Mouse (Mus musculus): ENCODE measurements at regions not wholly inside any gene's neighbourhood (a gene's known extent, or its start where the extent isn't known, plus 50 kb on each side); places are given as distances from the start of the nearest gene placed in this dataset.
"Not testable (repeated sequence)": the region's sequence is repeated elsewhere in the genome, so short reads cannot be mapped to it uniquely, and the experiment has no call there.

GRCm38 (mm10) chr8:15601531-15601930 lies 555.7 kb upstream of the BB014433 start:
- Histone ChIP-seq H3K4me1 (ENCODE audit: control insufficient read depth, insufficient read depth, low read length) (no peaks in the 10 kb centered on the region), H3K27ac (ENCODE audit: low read depth, low read length) (no peak overlapping the region), H3K27me3 (ENCODE audit: control insufficient read depth, insufficient read depth, low read length) (no peaks in the 10 kb centered on the region), H3K4me3 (ENCODE audit: low read depth, low read length) (no peak overlapping the region), H3K36me3 (ENCODE audit: control insufficient read depth, insufficient read depth, low read length) (no peaks in the 10 kb centered on the region), H3K4me2 (no peak overlapping the region), H3K9me3 (ENCODE audit: control insufficient read depth, low read length) (no peaks in the 10 kb centered on the region), H3K9ac (ENCODE audit: low read length) (no peak overlapping the region)
- 78% methylated on average over 4 of the region's 4 CpGs for WGBS
- DNase-seq (ENCODE audit: low spot score, missing footprints) (peak; percentile 69), ATAC-seq (ENCODE audit: low FRiP score) (no peak)

DNA sequence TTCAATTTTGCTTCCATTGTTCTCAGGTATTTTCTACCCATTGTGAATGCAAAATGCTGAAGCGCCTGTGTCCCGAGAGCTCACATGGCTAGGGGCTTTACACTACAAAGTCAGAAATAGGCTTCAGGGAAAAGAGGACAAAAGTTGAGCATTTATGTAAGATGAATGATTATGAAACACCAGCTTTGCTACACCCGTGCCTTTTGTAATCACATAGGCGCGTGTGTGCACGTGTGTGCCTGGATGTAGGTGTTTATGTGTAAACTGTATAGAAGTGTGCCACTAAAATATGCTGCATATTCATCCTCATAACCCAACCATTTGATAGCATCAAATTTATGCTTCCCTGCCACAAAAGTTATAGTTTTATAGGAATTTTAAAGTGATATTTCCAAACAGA lies 547.2 kb upstream of the BB014433 start:
- H3K9me3 ChIP-seq (ENCODE audit: control insufficient read depth, low read length): no peaks in the 10 kb centered on the region
- DNase-seq (ENCODE audit: low spot score, missing footprints): peak; percentile 77
- H3K9ac ChIP-seq (ENCODE audit: low read length): no peak overlapping the region
- H3K27me3 ChIP-seq (ENCODE audit: control insufficient read depth, insufficient read depth, low read length): no peaks in the 10 kb centered on the region
- no peak overlapping the region for H3K4me2 ChIP-seq
- no peaks in the 10 kb centered on the region for H3K4me1 ChIP-seq (ENCODE audit: control insufficient read depth, insufficient read depth, low read length)
- no peak for ATAC-seq (ENCODE audit: low FRiP score)
- H3K27ac ChIP-seq (ENCODE audit: low read depth, low read length): no peak overlapping the region
- 68% methylated on average over 6 of the region's 6 CpGs for WGBS
- H3K36me3 ChIP-seq (ENCODE audit: control insufficient read depth, insufficient read depth, low read length): no peaks in the 10 kb centered on the region
- no peak overlapping the region for H3K4me3 ChIP-seq (ENCODE audit: low read depth, low read length)

DNA sequence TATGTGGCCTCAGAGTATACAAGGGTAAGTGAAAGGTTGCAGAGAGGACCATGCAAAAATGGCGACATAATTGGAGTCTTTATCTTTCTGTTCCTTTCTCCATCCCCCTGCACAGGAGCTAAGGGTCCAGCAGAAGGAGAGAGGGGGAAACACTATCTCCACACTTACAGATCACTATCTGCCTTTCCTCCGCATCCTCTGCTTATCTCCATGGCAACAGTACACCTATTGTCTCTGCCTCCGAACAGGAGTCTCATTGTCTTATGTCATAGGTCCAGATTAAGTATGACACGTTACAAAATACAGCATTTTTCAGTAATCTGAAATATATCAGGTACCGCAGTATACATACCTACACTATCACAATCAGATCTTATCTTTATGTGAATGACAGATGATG lies 537.9 kb upstream of the BB014433 start:
- 51% methylated on average over 5 of the region's 5 CpGs for WGBS
- Histone ChIP-seq H3K9ac (ENCODE audit: low read length) (no peak overlapping the region), H3K4me3 (ENCODE audit: low read depth, low read length) (no peak overlapping the region), H3K9me3 (ENCODE audit: control insufficient read depth, low read length) (no peaks in the 10 kb centered on the region), H3K27ac (ENCODE audit: low read depth, low read length) (no peak overlapping the region), H3K27me3 (ENCODE audit: control insufficient read depth, insufficient read depth, low read length) (no peaks in the 10 kb centered on the region), H3K4me1 (ENCODE audit: control insufficient read depth, insufficient read depth, low read length) (no peaks in the 10 kb centered on the region), H3K4me2 (no peak overlapping the region), H3K36me3 (ENCODE audit: control insufficient read depth, insufficient read depth, low read length) (no peaks in the 10 kb centered on the region)
- ATAC-seq (ENCODE audit: low FRiP score): no peak
- DNase-seq (ENCODE audit: low spot score, missing footprints): no peak

DNA sequence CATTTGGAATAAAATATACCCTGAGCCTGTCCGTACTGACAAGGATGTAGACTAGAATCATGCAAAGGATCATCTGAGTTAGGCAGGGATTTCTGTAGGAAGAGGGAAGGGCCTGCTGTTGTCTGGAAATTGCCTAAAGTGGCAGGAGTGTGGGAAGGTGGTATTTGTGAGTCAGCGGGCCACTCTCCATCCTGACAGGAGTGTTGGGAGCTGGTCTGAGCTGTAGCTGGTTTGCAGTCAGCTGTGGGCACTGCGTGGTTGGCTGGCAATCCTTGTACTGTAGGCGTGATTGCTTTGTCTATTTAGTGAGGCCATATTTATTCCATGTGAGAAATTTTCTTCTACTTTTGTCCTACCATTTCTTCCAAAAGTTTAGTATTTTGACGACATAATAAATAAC lies 524.2 kb upstream of the BB014433 start:
- Histone ChIP-seq H3K27ac (ENCODE audit: low read depth, low read length) (no peak overlapping the region), H3K4me2 (no peak overlapping the region), H3K4me3 (ENCODE audit: low read depth, low read length) (no peak overlapping the region), H3K36me3 (ENCODE audit: control insufficient read depth, insufficient read depth, low read length) (no peaks in the 10 kb centered on the region), H3K9ac (ENCODE audit: low read length) (no peak overlapping the region), H3K27me3 (ENCODE audit: control insufficient read depth, insufficient read depth, low read length) (no peaks in the 10 kb centered on the region), H3K9me3 (ENCODE audit: control insufficient read depth, low read length) (no peaks in the 10 kb centered on the region), H3K4me1 (ENCODE audit: control insufficient read depth, insufficient read depth, low read length) (no peaks in the 10 kb centered on the region)
- ATAC-seq (ENCODE audit: low FRiP score) (no peak), DNase-seq (ENCODE audit: low spot score, missing footprints) (no peak)
- 84% methylated on average over 5 of the region's 5 CpGs for WGBS

DNA sequence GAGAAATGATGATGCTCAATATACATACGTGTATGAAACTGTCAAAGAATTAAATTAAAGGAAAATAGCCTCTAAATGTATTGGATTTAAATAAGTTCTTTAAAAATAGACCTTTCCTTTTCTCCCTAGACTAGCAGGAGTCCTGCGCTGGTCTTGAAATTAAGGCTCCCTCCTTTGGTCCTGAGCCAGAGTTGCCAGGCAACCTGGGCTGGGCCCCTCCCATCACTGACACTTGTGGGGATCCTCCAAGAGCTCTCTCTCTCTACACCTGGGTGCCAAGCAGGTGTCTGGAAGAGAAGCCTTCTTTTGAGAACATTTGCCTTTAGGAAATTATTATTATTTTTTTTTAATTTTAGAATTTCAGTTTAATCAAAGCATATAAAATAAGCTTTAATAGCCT lies 521.9 kb upstream of the BB014433 start:
- no peaks in the 10 kb centered on the region for H3K27me3 ChIP-seq (ENCODE audit: control insufficient read depth, insufficient read depth, low read length)
- 91% methylated on average over 2 of the region's 2 CpGs for WGBS
- ATAC-seq (ENCODE audit: low FRiP score) (no peak), DNase-seq (ENCODE audit: low spot score, missing footprints) (no peak)
- H3K9me3 ChIP-seq (ENCODE audit: control insufficient read depth, low read length): no peaks in the 10 kb centered on the region
- no peaks in the 10 kb centered on the region for H3K36me3 ChIP-seq (ENCODE audit: control insufficient read depth, insufficient read depth, low read length)
- no peak overlapping the region for H3K4me3 ChIP-seq (ENCODE audit: low read depth, low read length)
- no peak overlapping the region for H3K4me2 ChIP-seq
- no peaks in the 10 kb centered on the region for H3K4me1 ChIP-seq (ENCODE audit: control insufficient read depth, insufficient read depth, low read length)
- H3K27ac ChIP-seq (ENCODE audit: low read depth, low read length): no peak overlapping the region
- H3K9ac ChIP-seq (ENCODE audit: low read length): no peak overlapping the region

- H3K36me3 ChIP-seq (ENCODE audit: control insufficient read depth, insufficient read depth, low read length): no peaks in the 10 kb centered on the region
- no peaks in the 10 kb centered on the region for H3K9me3 ChIP-seq (ENCODE audit: control insufficient read depth, low read length)
- H3K27ac ChIP-seq (ENCODE audit: low read depth, low read length): no peak overlapping the region
- no peak overlapping the region for H3K9ac ChIP-seq (ENCODE audit: low read length)
- H3K4me3 ChIP-seq (ENCODE audit: low read depth, low read length): no peak overlapping the region
- DNase-seq (ENCODE audit: low spot score, missing footprints) (no peak), ATAC-seq (ENCODE audit: low FRiP score) (no peak)
- H3K4me2 ChIP-seq: no peak overlapping the region
- no peaks in the 10 kb centered on the region for H3K27me3 ChIP-seq (ENCODE audit: control insufficient read depth, insufficient read depth, low read length)
- H3K4me1 ChIP-seq (ENCODE audit: control insufficient read depth, insufficient read depth, low read length): no peaks in the 10 kb centered on the region
- WGBS: 89% methylated on average over 39 of the region's 39 CpGs
These were observed 516.7 kb upstream of the BB014433 start for GRCm38 (mm10) chr8:15562310-15563296.

DNA sequence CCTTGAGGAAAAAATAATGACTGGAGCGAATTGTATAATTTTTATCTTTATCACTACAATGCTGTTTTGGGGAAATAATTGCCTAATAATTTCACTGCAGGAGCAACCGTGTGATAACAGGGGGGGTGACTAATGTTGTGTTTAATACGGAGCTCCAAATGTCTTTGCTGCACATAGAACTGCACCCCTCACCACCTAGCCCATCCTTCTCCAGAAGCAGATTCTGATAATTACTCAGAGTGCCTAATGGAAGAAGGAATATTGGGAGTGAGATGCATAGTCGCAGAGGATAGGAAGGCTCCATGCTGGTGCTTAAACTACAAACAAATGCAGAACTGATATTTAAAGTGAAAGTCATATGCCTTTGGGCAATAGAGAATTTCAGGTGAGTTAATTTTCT lies 486.1 kb upstream of the BB014433 start:
- H3K9me3 ChIP-seq (ENCODE audit: control insufficient read depth, low read length): no peaks in the 10 kb centered on the region

DNA sequence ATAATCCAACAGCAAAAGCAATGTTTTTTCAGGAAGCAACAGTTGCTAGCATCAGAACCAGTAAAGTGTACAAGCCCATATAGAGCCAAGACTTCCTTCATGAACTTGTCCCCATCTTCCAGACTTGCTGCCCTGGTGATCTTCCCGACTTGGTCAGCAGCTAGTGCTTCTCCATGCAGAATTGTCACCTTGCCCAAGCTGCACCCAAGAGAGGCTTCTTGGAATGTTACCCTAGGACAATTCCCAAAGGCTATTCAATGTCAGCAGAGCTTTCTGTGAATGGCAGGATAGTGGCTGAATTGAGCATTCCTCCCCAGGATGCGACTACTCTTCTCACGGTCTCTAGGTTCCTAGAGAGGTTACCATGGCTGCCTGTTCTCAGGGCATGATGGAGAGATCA lies 479.6 kb upstream of the BB014433 start:
- Histone ChIP-seq H3K4me1 (ENCODE audit: control insufficient read depth, insufficient read depth, low read length) (no peaks in the 10 kb centered on the region), H3K27me3 (ENCODE audit: control insufficient read depth, insufficient read depth, low read length) (no peaks in the 10 kb centered on the region), H3K4me3 (ENCODE audit: low read depth, low read length) (no peak overlapping the region), H3K9ac (ENCODE audit: low read length) (no peak overlapping the region), H3K36me3 (ENCODE audit: control insufficient read depth, insufficient read depth, low read length) (no peaks in the 10 kb centered on the region), H3K4me2 (no peak overlapping the region), H3K9me3 (ENCODE audit: control insufficient read depth, low read length) (no peaks in the 10 kb centered on the region), H3K27ac (ENCODE audit: low read depth, low read length) (no peak overlapping the region)
- 90% methylated on average over 3 of the region's 3 CpGs for WGBS
- DNase-seq (ENCODE audit: low spot score, missing footprints): peak; percentile 56
- no peak for ATAC-seq (ENCODE audit: low FRiP score)

More for the DNA sequence above, 486.1 kb upstream of the BB014433 start:
- no peaks in the 10 kb centered on the region for H3K4me1 ChIP-seq (ENCODE audit: control insufficient read depth, insufficient read depth, low read length)
- no peak overlapping the region for H3K4me3 ChIP-seq (ENCODE audit: low read depth, low read length)
- H3K27ac ChIP-seq (ENCODE audit: low read depth, low read length): no peak overlapping the region
- H3K36me3 ChIP-seq (ENCODE audit: control insufficient read depth, insufficient read depth, low read length): no peaks in the 10 kb centered on the region
- no peaks in the 10 kb centered on the region for H3K27me3 ChIP-seq (ENCODE audit: control insufficient read depth, insufficient read depth, low read length)
- no peak for ATAC-seq (ENCODE audit: low FRiP score)
- 91% methylated on average over 4 of the region's 4 CpGs for WGBS
- H3K4me2 ChIP-seq: no peak overlapping the region
- DNase-seq (ENCODE audit: low spot score, missing footprints): no peak
- no peak overlapping the region for H3K9ac ChIP-seq (ENCODE audit: low read length)

DNA sequence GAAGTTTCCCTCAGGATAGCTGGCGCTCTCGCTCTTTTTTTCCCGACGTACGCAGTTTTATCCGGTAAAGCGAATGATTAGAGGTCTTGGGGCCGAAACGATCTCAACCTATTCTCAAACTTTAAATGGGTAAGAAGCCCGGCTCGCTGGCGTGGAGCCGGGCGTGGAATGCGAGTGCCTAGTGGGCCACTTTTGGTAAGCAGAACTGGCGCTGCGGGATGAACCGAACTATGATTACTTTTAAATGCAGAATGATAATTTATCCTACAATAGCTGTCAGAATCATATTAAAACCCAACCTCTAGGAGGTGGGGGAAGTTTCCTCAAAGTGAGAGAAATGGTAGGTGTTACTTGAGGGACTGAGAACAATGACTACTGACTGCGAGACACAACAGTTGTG lies 474.0 kb upstream of the BB014433 start:
- not testable (repeated sequence) for H3K27ac ChIP-seq (ENCODE audit: low read depth, low read length); ATAC-seq (ENCODE audit: low FRiP score); H3K9ac ChIP-seq (ENCODE audit: low read length); H3K4me3 ChIP-seq (ENCODE audit: low read depth, low read length); H3K27me3 ChIP-seq (ENCODE audit: control insufficient read depth, insufficient read depth, low read length); H3K4me1 ChIP-seq (ENCODE audit: control insufficient read depth, insufficient read depth, low read length); H3K36me3 ChIP-seq (ENCODE audit: control insufficient read depth, insufficient read depth, low read length); H3K9me3 ChIP-seq (ENCODE audit: control insufficient read depth, low read length); H3K4me2 ChIP-seq; DNase-seq (ENCODE audit: low spot score, missing footprints)
- WGBS: 73% methylated on average over 17 of the region's 19 CpGs
